Mouse (Mus musculus) kidney, postnatal 0 days (tissue): ENCODE results near the gene Ahnak. TPM values are rescaled to one million over a fixed set of nuclear protein-coding genes. Genes with fewer than 3 reads are reported as not detected.
A peak's percentile ranks its signal among the peaks of the same experiment; 100 is the strongest.
"Not testable (repeated sequence)": the region's sequence is repeated elsewhere in the genome, so short reads cannot be mapped to it uniquely, and the experiment has no call there.

Experiments
- ATAC-seq: fragments of 200-750 bp; cut with Nextera tagmentation; replicated peaks from 2 replicates; pipeline ENCODE4 v1.8.0; 2017; ENCODE audit warnings: low read depth, moderate number of reproducible peaks, moderate TSS enrichment, moderate library complexity; ENCODE audit not compliant: low FRiP score
- DNase-seq: peaks from one replicate; pipeline ENCODE4 v3.0.0-alpha.2; 2016; ENCODE audit warnings: low spot score
- H3K27ac ChIP-seq: fragments of 300-500 bp; sonication (generic); 2 replicates; pipeline ENCODE4 v1.5.1; 2014; ENCODE audit warnings: mild to moderate bottlenecking
- H3K27me3 ChIP-seq: fragments of 300-500 bp; sonication (generic); 2 replicates; pipeline ENCODE4 v1.6.1; 2014; ENCODE audit warnings: low read length, mixed read lengths; ENCODE audit not compliant: insufficient read depth
- H3K36me3 ChIP-seq: fragments of 300-500 bp; sonication (generic); 2 replicates; pipeline ENCODE4 v1.6.1; 2014; ENCODE audit warnings: low read length, mixed read lengths; ENCODE audit not compliant: insufficient read depth
- H3K4me1 ChIP-seq: fragments of 300-500 bp; sonication (generic); replicated peaks from 2 replicates; pipeline ENCODE4 v1.6.1; 2014; ENCODE audit warnings: antibody characterized with exemption, low read length, mixed read lengths; ENCODE audit not compliant: insufficient read depth
- H3K4me2 ChIP-seq: fragments of 300-500 bp; sonication (generic); 2 replicates; pipeline ENCODE4 v1.6.1; 2014; ENCODE audit warnings: mild to moderate bottlenecking, low read length, moderate library complexity, mixed read lengths
- H3K4me3 ChIP-seq: fragments of 300-500 bp; sonication (generic); replicated peaks from 2 replicates; pipeline ENCODE4 v1.5.1; 2014; ENCODE audit warnings: low read depth, low read length
- H3K9ac ChIP-seq: fragments of 300-500 bp; sonication (generic); 2 replicates; pipeline ENCODE4 v1.6.1; 2014; ENCODE audit warnings: low read depth, low read length
- H3K9me3 ChIP-seq: fragments of 300-500 bp; sonication (generic); replicated peaks from 2 replicates; pipeline ENCODE4 v1.6.1; 2016; ENCODE audit warnings: low read length, inconsistent platforms, mixed read lengths
- CTCF ChIP-seq: IDR thresholded peaks from 2 replicates; pipeline ENCODE4 v1.5.1; 2016; ENCODE audit warnings: antibody characterized with exemption, low read depth, mild to moderate bottlenecking, moderate library complexity
- WGBS: fragments of 180-500 bp; shearing (Covaris S2); extraction: QIAGEN DNeasy Blood & Tissue Kit; methylation state at CpG from one replicate; pipeline ENCODE4 v1.1.7; 2014; 5-methylcytosine and 5-hydroxymethylcytosine counted together
- polyA plus RNA-seq: library from polyadenylated mRNA; unstranded; fragments of >200 nt; fragmentation: Nextera tagmentation; extraction: Ambion mirVana; gene quantifications from 2 replicates; pipeline ENCODE4 v1.2.1, GENCODE M21; 2015

Ahnak gene
- polyA plus RNA-seq, 1 experiment from 2014 or later, result 27.5 TPM

GRCm38 (mm10) chr19:8966590-8967372, 22.3 kb upstream of the Ahnak start, which contains the start of gene Eef1g:
Eef1g (plus strand) TSS chr19:8967041.
- Histone ChIP-seq H3K27me3 (no peaks in the 10 kb centered on the region), H3K9me3 (no peaks in the 10 kb centered on the region), H3K4me1 (0 out of 2 replicates have a peak, but pooled peaks cover 5% of the 10 kb centered on the region), H3K9ac (peak within 1 kb of the TSS; percentile 94), H3K4me2 (peak within 1 kb of the TSS; percentile 81), H3K36me3 (peaks cover 64% of the 10 kb centered on the region), H3K4me3 (peak within 1 kb of the TSS; percentile 89), H3K27ac (peak within 1 kb of the TSS; percentile 94)
- DNase-seq (peak; percentile 100), ATAC-seq (peak; percentile 99)
- TF ChIP-seq CTCF, result no peak
- under 1% methylated on average over 52 of the region's 52 CpGs for WGBS

GRCm38 (mm10) chr19:8967373-8967743, 21.7 kb upstream of the Ahnak start:
- no peak for TF ChIP-seq CTCF
- H3K27me3 ChIP-seq, result no peaks in the 10 kb centered on the region
- peak overlapping the region; percentile 89 for H3K4me3 ChIP-seq
- H3K4me1 ChIP-seq, result 0 out of 2 replicates have a peak, but pooled peaks cover 5% of the 10 kb centered on the region
- ATAC-seq (no peak), DNase-seq (no peak)
- H3K36me3 ChIP-seq, result peaks cover 64% of the 10 kb centered on the region
- peak overlapping the region; percentile 94 for H3K9ac ChIP-seq
- peak overlapping the region; percentile 81 for H3K4me2 ChIP-seq
- H3K9me3 ChIP-seq, result no peaks in the 10 kb centered on the region
- WGBS, result under 1% methylated on average over 8 of the region's 8 CpGs
- peak overlapping the region; percentile 70 for H3K27ac ChIP-seq

- DNase-seq, result no peak
- TF ChIP-seq CTCF, result no peak
Observed at GRCm38 (mm10) chr19:8967893-8968292, 21.2 kb upstream of the Ahnak start.

GRCm38 (mm10) chr19:8972491-8972890, 16.6 kb upstream of the Ahnak start:
- not testable (repeated sequence) for H3K9ac ChIP-seq, H3K4me3 ChIP-seq, ATAC-seq, H3K4me2 ChIP-seq, H3K27ac ChIP-seq, DNase-seq, H3K27me3 ChIP-seq, H3K4me1 ChIP-seq, H3K9me3 ChIP-seq
- H3K36me3 ChIP-seq, result peaks cover 69% of the 10 kb centered on the region
- WGBS, result 84% methylated on average over 8 of the region's 8 CpGs

More at GRCm38 (mm10) chr19:8967893-8968292, 21.2 kb upstream of the Ahnak start:
- H3K4me2 ChIP-seq, result peak overlapping the region; percentile 81
- peak overlapping the region; percentile 94 for H3K9ac ChIP-seq
- H3K27me3 ChIP-seq, result no peaks in the 10 kb centered on the region
- 2% methylated on average over 9 of the region's 9 CpGs for WGBS
- H3K27ac ChIP-seq, result no peak overlapping the region; the same call in 1 of the 2 replicates
- peak overlapping the region; percentile 89 for H3K4me3 ChIP-seq
- no peak for ATAC-seq
- peaks cover 61% of the 10 kb centered on the region for H3K36me3 ChIP-seq
- 0 out of 2 replicates have a peak, but pooled peaks cover 5% of the 10 kb centered on the region for H3K4me1 ChIP-seq
- H3K9me3 ChIP-seq, result no peaks in the 10 kb centered on the region

- ATAC-seq, result no peak
- no peak overlapping the region for H3K27ac ChIP-seq
- no peaks in the 10 kb centered on the region for H3K9me3 ChIP-seq
- TF ChIP-seq CTCF, result peak; percentile 23; the same call in 1 of the 2 replicates
- DNase-seq, result no peak
- H3K4me3 ChIP-seq, result no peak overlapping the region
- H3K9ac ChIP-seq, result no peak overlapping the region
- H3K4me2 ChIP-seq, result no peak overlapping the region
- no peaks in the 10 kb centered on the region for H3K27me3 ChIP-seq
- H3K4me1 ChIP-seq, result no peaks in the 10 kb centered on the region
- peaks cover 74% of the 10 kb centered on the region for H3K36me3 ChIP-seq
- WGBS, result 68% methylated on average over 1 of the region's 1 CpGs
Observed at GRCm38 (mm10) chr19:8974638-8975037, 14.4 kb upstream of the Ahnak start.

- Histone ChIP-seq H3K36me3 (peaks cover 66% of the 10 kb centered on the region), H3K4me1 (no peaks in the 10 kb centered on the region), H3K4me2 (no peak overlapping the region), H3K27me3 (no peaks in the 10 kb centered on the region), H3K4me3 (no peak overlapping the region), H3K9me3 (no peaks in the 10 kb centered on the region), H3K9ac (no peak overlapping the region), H3K27ac (no peak overlapping the region)
- no peak for DNase-seq
- ATAC-seq, result no peak
- 95% methylated on average over 2 of the region's 2 CpGs for WGBS
- TF ChIP-seq CTCF, result no peak
Observed at GRCm38 (mm10) chr19:8975491-8975890, 13.6 kb upstream of the Ahnak start.
